Mouse (Mus musculus): ENCODE results near the gene Krt9. TPM values are rescaled to one million over a fixed set of nuclear protein-coding genes. Genes with fewer than 3 reads are reported as not detected.

Krt9 gene
- total and polyA plus RNA-seq, 3 experiments, result not detected

DNA sequence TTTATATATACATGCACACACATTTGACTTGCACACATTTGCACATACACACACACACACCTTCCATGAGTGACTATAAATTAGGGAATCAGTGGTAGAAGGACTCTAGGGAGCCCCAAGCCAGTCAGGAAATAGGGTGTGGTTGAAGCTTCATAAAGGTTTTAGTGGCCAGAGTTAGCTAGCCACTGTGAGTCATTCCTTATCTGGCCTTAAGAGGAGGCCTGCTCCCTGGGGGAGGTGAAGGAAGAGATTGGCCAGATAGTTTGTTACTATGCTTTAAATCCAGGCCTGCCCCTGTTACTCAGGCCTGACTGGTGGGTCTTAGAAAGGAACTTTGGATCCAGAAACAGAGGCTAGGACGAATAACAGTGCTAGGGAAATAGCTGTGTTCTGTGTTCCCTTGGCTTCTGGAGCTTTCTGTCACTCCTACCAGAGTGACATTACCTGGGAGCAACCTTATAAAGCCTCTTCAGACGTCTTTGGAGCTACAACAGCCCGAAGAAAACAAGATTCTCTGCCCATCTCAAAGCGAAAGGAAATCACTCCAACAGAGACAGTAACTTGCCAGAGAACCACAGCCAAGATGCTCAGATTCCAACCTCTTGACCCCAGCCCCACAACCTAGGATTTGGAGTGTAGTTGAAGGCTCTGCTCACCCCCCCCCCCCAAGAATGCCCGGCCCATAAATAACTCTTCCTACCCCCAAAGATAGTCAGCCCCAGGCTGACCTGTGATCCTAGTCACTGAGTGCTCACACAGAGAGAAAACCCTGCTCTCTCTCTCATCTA, 45.3 kb downstream of the Krt9 start:
- H3K4me3 ChIP-seq (ENCODE audit: control insufficient read depth in 1 of 2, insufficient read depth in 1 of 2, low read depth in 2 of 2, low read length in 2 of 2), result no peak overlapping the region
- no peak for DNase-seq (ENCODE audit: low read depth, low spot score)
- no peaks in the 10 kb centered on the region for H3K4me1 ChIP-seq (ENCODE audit: control insufficient read depth in 1 of 2, insufficient read depth in 2 of 2, low read length in 2 of 2)
- no peak overlapping the region for H3K9ac ChIP-seq (ENCODE audit: control insufficient read depth, low read depth, low read length, poor library complexity, severe bottlenecking)
- no peak overlapping the region for H3K27ac ChIP-seq (ENCODE audit: control insufficient read depth, low read depth, low read length)
- H3K27me3 ChIP-seq (ENCODE audit: control insufficient read depth in 1 of 2, insufficient read depth in 2 of 2, low read length in 2 of 2), result no peaks in the 10 kb centered on the region
- H3K79me2 ChIP-seq (ENCODE audit: control insufficient read depth, insufficient read depth, low read length, poor library complexity), result no peaks in the 10 kb centered on the region
- no peak for TF ChIP-seq KAT2A (conservative IDR thresholded peaks at IDR 0.05; ENCODE audit: low read depth, low read length)
- no peak for TF ChIP-seq UBTF (IDR thresholded peaks at IDR 0.05; ENCODE audit: borderline replicate concordance, insufficient read depth, low read depth, low read length)
- TF ChIP-seq TCF12 (IDR thresholded peaks at IDR 0.05; ENCODE audit: low read depth, low read length), result no peak
- TF ChIP-seq MEF2A (IDR thresholded peaks at IDR 0.05; ENCODE audit: extremely low read depth, insufficient replicate concordance, low read depth, low read length, poor library complexity, severe bottlenecking), result no peak
- no peak for TF ChIP-seq GABPA (IDR thresholded peaks at IDR 0.05; ENCODE audit: low read depth, low read length)
- no peak for TF ChIP-seq EP300 (IDR thresholded peaks at IDR 0.05; ENCODE audit: low read depth in 1 of 2, low read length in 2 of 2)
- no peak for TF ChIP-seq CHD1 (IDR thresholded peaks at IDR 0.05; ENCODE audit: low read depth, low read length)
- no peak for TF ChIP-seq USF2 (IDR thresholded peaks at IDR 0.05; ENCODE audit: borderline replicate concordance in 1 of 2, insufficient read depth in 1 of 2, low read depth in 1 of 2, low read length in 2 of 2)
- no peaks in the 10 kb centered on the region for H3K9me3 ChIP-seq (replicated peaks; ENCODE audit: insufficient read depth, low read length)
- H3K36me3 ChIP-seq (ENCODE audit: control insufficient read depth in 1 of 2, insufficient read depth in 2 of 2, low read length in 2 of 2), result no peaks in the 10 kb centered on the region

DNA sequence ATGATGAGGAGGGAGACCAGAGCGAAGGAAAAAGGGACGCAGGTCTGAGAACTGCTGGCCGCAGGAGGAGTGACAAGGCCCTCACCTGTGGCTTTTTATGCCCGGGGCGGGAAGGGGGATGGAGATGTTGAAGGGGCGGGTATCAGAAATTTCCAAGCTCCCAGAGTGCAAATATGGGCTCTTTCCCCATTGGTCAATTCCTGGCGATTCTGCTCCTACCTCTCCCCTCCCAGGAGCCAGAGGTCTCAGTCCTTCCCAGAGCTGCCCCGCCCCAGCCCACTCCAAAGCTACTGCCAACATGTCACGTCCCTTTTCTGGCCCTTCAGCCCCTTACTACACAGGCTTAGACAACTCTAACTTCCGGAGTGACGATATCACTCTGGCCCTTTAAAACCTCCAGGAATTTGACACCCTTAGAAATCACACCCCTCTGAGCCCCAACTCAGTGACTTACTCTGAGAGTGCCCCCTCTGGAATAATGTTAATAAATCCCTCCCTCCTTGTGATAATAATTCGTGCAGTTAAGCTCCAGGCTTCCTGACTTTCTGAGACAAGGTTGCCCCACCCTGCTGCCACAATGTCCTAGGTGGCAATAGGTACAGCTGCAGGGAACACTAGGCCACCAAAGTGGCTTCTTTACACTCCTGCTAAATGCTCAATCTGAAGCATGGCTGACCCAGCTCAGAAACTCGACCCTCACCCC, 47.0 kb downstream of the Krt9 start:
- no peak overlapping the region for H3K4me3 ChIP-seq (ENCODE audit: control insufficient read depth in 1 of 2, insufficient read depth in 1 of 2, low read depth in 2 of 2, low read length in 2 of 2)
- no peaks in the 10 kb centered on the region for H3K27me3 ChIP-seq (ENCODE audit: control insufficient read depth in 1 of 2, insufficient read depth in 2 of 2, low read length in 2 of 2)
- H3K9ac ChIP-seq (ENCODE audit: control insufficient read depth, low read depth, low read length, poor library complexity, severe bottlenecking), result no peak overlapping the region
- no peaks in the 10 kb centered on the region for H3K9me3 ChIP-seq (replicated peaks; ENCODE audit: insufficient read depth, low read length)
- DNase-seq (ENCODE audit: low read depth, low spot score), result no peak
- H3K36me3 ChIP-seq (ENCODE audit: control insufficient read depth in 1 of 2, insufficient read depth in 2 of 2, low read length in 2 of 2), result no peaks in the 10 kb centered on the region
- no peaks in the 10 kb centered on the region for H3K4me1 ChIP-seq (ENCODE audit: control insufficient read depth in 1 of 2, insufficient read depth in 2 of 2, low read length in 2 of 2)
- TF ChIP-seq ETS1 (IDR thresholded peaks at IDR 0.05; ENCODE audit: low read depth, low read length), result no peak
- TF ChIP-seq NRF1 (IDR thresholded peaks at IDR 0.05; ENCODE audit: insufficient read depth, low read depth, low read length, poor library complexity, severe bottlenecking), result no peak
- TF ChIP-seq POLR2AphosphoS2 (IDR thresholded peaks at IDR 0.05; ENCODE audit: low read length), result no peak
- TF ChIP-seq MAX (IDR thresholded peaks at IDR 0.05; ENCODE audit: low read length), result no peak
- no peak for TF ChIP-seq GABPA (IDR thresholded peaks at IDR 0.05; ENCODE audit: low read depth, low read length)
- no peak for TF ChIP-seq EP300 (IDR thresholded peaks at IDR 0.05; ENCODE audit: low read depth in 1 of 2, low read length in 2 of 2)
- no peak for TF ChIP-seq NELFE (IDR thresholded peaks at IDR 0.05; ENCODE audit: low read depth, low read length)
- TF ChIP-seq SMC3 (IDR thresholded peaks at IDR 0.05; ENCODE audit: low read depth, low read length), result no peak
- no peak for TF ChIP-seq ZKSCAN1 (IDR thresholded peaks at IDR 0.05; ENCODE audit: low read depth, low read length)
- TF ChIP-seq ELF1 (IDR thresholded peaks at IDR 0.05; ENCODE audit: low read depth, low read length), result no peak
- no peak for TF ChIP-seq MEF2A (IDR thresholded peaks at IDR 0.05; ENCODE audit: extremely low read depth, insufficient replicate concordance, low read depth, low read length, poor library complexity, severe bottlenecking)
- TF ChIP-seq JUND (IDR thresholded peaks at IDR 0.05; ENCODE audit: low read depth, low read length), result no peak
- no peak overlapping the region for H3K27ac ChIP-seq (ENCODE audit: control insufficient read depth, low read depth, low read length)
- no peaks in the 10 kb centered on the region for H3K79me2 ChIP-seq (ENCODE audit: control insufficient read depth, insufficient read depth, low read length, poor library complexity)

Data from MEL (cell line).